18 mouse cellular contexts compared by ENCODE assay signal in the genomic region with DNA sequence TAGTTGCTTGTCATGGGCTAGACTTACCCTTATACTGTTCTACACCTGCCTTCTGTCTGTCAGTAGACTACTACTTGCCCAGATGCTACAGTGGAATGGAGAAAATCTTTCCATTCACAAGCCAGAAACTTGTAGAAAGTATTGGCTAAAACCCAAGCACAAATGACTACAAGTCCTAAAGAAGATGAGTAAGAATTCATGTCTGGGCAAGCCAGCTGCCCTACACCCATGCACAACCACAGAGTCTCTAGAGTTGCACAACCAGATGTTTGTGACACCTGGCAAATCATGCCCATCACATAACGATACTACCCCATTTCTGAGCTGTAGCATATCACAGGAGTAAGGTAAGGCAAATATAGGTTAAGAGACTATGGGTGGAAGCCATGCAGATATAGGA.
"Had no signal": no experiment of that assay in that cellular context is flagged by ENCODE, and none has a peak within 500 bp of the region (broad histone marks: within the 10 kb centered on the region; RNA-seq: fewer than 3 reads in every experiment).

No protein-coding gene starts in this region.

- H3K9me3 ChIP-seq: lung, embryonic 15.5 days; midbrain, embryonic 13.5 days; midbrain, embryonic 15.5 days; neural tube, embryonic 12.5 days; stomach, embryonic 15.5 days had no signal

- H3K27ac ChIP-seq: liver, embryonic 14.5 days; lung, embryonic 15.5 days; macrophage; midbrain, embryonic 13.5 days; midbrain, embryonic 15.5 days; neural tube, embryonic 12.5 days; stomach, embryonic 15.5 days; stomach, postnatal 0 days had no signal

- H3K9ac ChIP-seq: liver, embryonic 14.5 days; lung, embryonic 15.5 days; midbrain, embryonic 13.5 days; midbrain, embryonic 15.5 days; neural tube, embryonic 12.5 days; stomach, embryonic 15.5 days had no signal

- DNase-seq: lung, adult 2 months; lung, postnatal 14 days; lung, postnatal 36 days; right cerebral cortex, postnatal 14 days; thymus, adult 2 months; thymus, postnatal 25 days; thymus, postnatal 4 days had no signal

- H3K4me2 ChIP-seq: lung, embryonic 15.5 days; midbrain, embryonic 11.5 days; midbrain, embryonic 13.5 days; midbrain, embryonic 15.5 days; neural tube, embryonic 12.5 days; stomach, embryonic 15.5 days had no signal

- H3K36me3 ChIP-seq: lung, embryonic 15.5 days; midbrain, embryonic 13.5 days; midbrain, embryonic 15.5 days; neural tube, embryonic 12.5 days; stomach, embryonic 15.5 days had no signal

- ATAC-seq: lung, postnatal 0 days; midbrain, embryonic 13.5 days; midbrain, embryonic 15.5 days had no signal

- H3K4me1 ChIP-seq: lung, embryonic 15.5 days; megakaryocyte, embryonic 14.5 days; midbrain, embryonic 13.5 days; midbrain, embryonic 15.5 days; neural tube, embryonic 12.5 days; stomach, embryonic 15.5 days had no signal

- H3K4me3 ChIP-seq: lung, embryonic 15.5 days; megakaryocyte, embryonic 14.5 days; midbrain, embryonic 13.5 days; midbrain, embryonic 15.5 days; neural tube, embryonic 12.5 days; stomach, embryonic 15.5 days had no signal

- H3K27me3 ChIP-seq: lung, embryonic 15.5 days; megakaryocyte, embryonic 14.5 days; midbrain, embryonic 13.5 days; midbrain, embryonic 15.5 days; neural tube, embryonic 12.5 days; stomach, embryonic 15.5 days had no signal
